Mouse (Mus musculus): ENCODE results near the gene Btbd35f13. TPM values are rescaled to one million over a fixed set of nuclear protein-coding genes. Genes with fewer than 3 reads are reported as not detected.
"Not testable (repeated sequence)": the region's sequence is repeated elsewhere in the genome, so short reads cannot be mapped to it uniquely, and the experiment has no call there.

Gene Btbd35f13
- total RNA-seq (2021) (not detected), polyA plus RNA-seq (2012; rRNA removed) (not detected in 2 replicates)
- long read RNA-seq, result 0 reads

DNA sequence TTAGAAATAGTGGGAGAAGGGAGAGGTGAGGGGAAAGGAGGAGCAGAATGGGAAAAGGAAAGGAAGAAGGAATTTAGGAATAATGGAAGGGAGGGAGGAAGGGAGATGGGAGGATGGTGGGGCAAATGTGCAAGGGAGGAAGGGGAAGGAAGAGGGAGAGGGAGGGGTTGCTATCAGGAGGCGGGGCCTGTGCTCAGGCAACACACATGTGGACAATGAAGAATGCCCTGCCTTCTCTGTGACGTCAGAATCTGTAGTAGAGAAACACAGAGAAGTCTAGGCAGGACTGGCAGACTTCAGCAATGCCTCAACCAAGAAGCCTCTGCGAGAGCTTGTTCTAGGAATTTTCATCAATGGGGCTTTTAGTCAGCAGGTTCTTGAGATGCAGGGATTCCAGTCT lies at the start of gene Btbd35f13:
TSS of gene Btbd35f13 (plus strand) at position 301 of the 400 bp plus-strand sequence.
- WGBS, result 37% methylated on average over 3 of the region's 3 CpGs
- H3K27ac ChIP-seq; H3K36me3 ChIP-seq (ENCODE audit: control insufficient read depth, insufficient read depth, low read length); DNase-seq; H3K9ac ChIP-seq (ENCODE audit: low read depth, low read length); intact Hi-C loops (cut with DNase I); H3K27me3 ChIP-seq (ENCODE audit: control insufficient read depth, insufficient read depth, low read length); H3K79me2 ChIP-seq (replicated peaks; ENCODE audit: control insufficient read depth, insufficient read depth, low read length); H3K4me1 ChIP-seq (ENCODE audit: control insufficient read depth, insufficient read depth, low read length); H3K4me3 ChIP-seq: not testable (repeated sequence)

DNA sequence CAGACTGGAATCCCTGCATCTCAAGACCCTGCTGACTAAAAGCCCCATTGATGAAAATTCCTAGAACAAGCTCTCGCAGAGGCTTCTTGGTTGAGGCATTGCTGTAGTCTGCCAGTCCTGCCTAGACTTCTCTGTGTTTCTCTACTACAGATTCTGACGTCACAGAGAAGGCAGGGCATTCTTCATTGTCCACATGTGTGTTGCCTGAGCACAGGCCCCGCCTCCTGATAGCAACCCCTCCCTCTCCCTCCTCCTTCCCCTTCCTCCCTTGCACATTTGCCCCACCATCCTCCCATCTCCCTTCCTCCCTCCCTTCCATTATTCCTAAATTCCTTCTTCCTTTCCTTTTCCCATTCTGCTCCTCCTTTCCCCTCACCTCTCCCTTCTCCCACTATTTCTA lies 45.3 kb downstream of the Btbd35f13 start, which contains the start of gene Btbd35f14:
TSS of gene Btbd35f14 (minus strand) at position 101 of the 400 bp plus-strand sequence.
- not testable (repeated sequence) for H3K4me1 ChIP-seq (ENCODE audit: control insufficient read depth, insufficient read depth, low read length)

More for the DNA sequence above, 45.3 kb downstream of the Btbd35f13 start, which contains the start of gene Btbd35f14:
- H3K27ac ChIP-seq; H3K4me3 ChIP-seq; H3K36me3 ChIP-seq (ENCODE audit: control insufficient read depth, insufficient read depth, low read length); H3K27me3 ChIP-seq (ENCODE audit: control insufficient read depth, insufficient read depth, low read length); H3K9ac ChIP-seq (ENCODE audit: low read depth, low read length); DNase-seq; intact Hi-C loops (cut with DNase I); H3K79me2 ChIP-seq (replicated peaks; ENCODE audit: control insufficient read depth, insufficient read depth, low read length): not testable (repeated sequence)
- WGBS, result no CpG with 5 or more reads among the region's 3 CpGs

Other genes starting within 250 kb of the Btbd35f13 start
- gene Btbd35f15, start 79.9 kb upstream of the Btbd35f13 start, total RNA-seq (2021), result not detected
- gene Btbd35f15, start 79.9 kb upstream of the Btbd35f13 start, polyA plus RNA-seq (2012; rRNA removed), result not detected in 2 replicates
- not detected for gene Btbd35f14, start 45.2 kb downstream of the Btbd35f13 start, total RNA-seq (2021)
- gene Btbd35f14, start 45.2 kb downstream of the Btbd35f13 start, polyA plus RNA-seq (2012; rRNA removed), result not detected in 2 replicates